Mouse (Mus musculus) small intestine, adult 2 months (tissue): ENCODE measurements around the gene Fpr-rs7.

Source experiments
- CTCF ChIP-seq: fragments of 200-500 bp; IDR thresholded peaks from 2 replicates; pipeline ENCODE4 v1.5.1; 2012; ENCODE audit warnings: low read depth, mild to moderate bottlenecking, control low read depth, inconsistent platforms, low read length, moderate library complexity, mixed read lengths; ENCODE audit not compliant: insufficient replicate concordance, insufficient read length; ENCODE audit errors: extremely low read depth
- POLR2A ChIP-seq: fragments of 200-500 bp; IDR thresholded peaks from 2 replicates; pipeline ENCODE4 v1.6.1; 2012; ENCODE audit warnings: low read depth, mild to moderate bottlenecking, control low read depth, inconsistent platforms, low read length, moderate library complexity

DNA sequence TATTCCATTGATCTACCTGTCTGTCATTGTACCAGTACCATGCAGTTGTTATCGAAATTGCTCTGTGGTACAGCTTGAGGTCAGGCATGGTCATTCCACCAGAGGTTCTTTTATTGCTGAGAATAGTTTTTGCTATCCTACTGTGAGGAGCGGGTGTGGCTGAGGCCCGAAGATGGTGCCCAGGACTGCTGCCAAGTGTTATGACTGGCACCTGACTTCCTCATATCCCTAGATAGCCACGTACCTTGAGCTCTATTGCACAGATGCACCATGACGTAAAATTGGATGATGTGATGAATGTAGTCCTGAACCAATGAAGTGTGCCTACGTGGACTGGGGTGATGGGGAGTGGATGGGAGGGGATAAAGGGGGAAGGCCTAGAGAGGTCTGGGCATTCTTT lies 39.9 kb downstream of the Fpr-rs7 start:
- no peak for TF ChIP-seq POLR2A
- TF ChIP-seq CTCF: no peak
